ENCODE assay signal across 23 mouse cellular contexts in the genomic region with DNA sequence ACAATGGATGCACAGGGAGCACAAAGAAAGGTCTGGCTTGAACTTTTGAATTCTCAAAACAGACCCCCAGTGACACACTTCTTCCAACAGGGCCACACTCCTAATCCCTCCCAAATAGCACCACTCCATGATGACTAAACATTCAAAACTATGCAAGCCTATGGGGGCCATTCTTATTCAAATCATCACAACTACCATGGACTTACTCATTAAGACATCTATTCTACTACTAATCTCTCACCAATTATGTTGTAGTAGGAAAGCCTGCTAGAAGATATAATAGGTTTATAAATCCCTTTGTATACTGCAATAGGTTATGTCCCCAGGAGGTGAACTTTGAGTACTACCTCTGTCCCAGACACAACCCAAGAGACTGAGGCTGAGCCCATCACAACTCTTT.
"Had no signal": no experiment of that assay in that cellular context is flagged by ENCODE, and none has a peak within 500 bp of the region (broad histone marks: within the 10 kb centered on the region; RNA-seq: fewer than 3 reads in every experiment).

No protein-coding gene starts in this region.

- H3K9ac ChIP-seq: kidney, embryonic 15.5 days; limb, embryonic 13.5 days; liver, embryonic 12.5 days; liver, embryonic 15.5 days; lung, embryonic 15.5 days; neural tube, embryonic 13.5 days; stomach, embryonic 15.5 days had no signal

- H3K27me3 ChIP-seq: kidney, embryonic 15.5 days; limb, embryonic 13.5 days; liver, embryonic 12.5 days; liver, embryonic 15.5 days; lung, embryonic 15.5 days; megakaryocyte, embryonic 14.5 days; neural tube, embryonic 13.5 days; stomach, embryonic 15.5 days had no signal

- H3K4me2 ChIP-seq: kidney, embryonic 15.5 days; limb, embryonic 13.5 days; liver, embryonic 12.5 days; liver, embryonic 15.5 days; lung, embryonic 15.5 days; neural tube, embryonic 13.5 days; stomach, embryonic 15.5 days had no signal

- H3K27ac ChIP-seq: kidney, embryonic 15.5 days; limb, embryonic 10.5 days; limb, embryonic 13.5 days; liver, embryonic 12.5 days; liver, embryonic 15.5 days; lung, embryonic 15.5 days; midbrain, embryonic 10.5 days; neural tube, embryonic 13.5 days; stomach, embryonic 15.5 days had no signal

- H3K4me3 ChIP-seq: kidney, embryonic 15.5 days; limb, embryonic 10.5 days; limb, embryonic 13.5 days; liver, embryonic 12.5 days; liver, embryonic 15.5 days; lung, embryonic 15.5 days; megakaryocyte, embryonic 14.5 days; midbrain, embryonic 10.5 days; myocyte; neural tube, embryonic 13.5 days; stomach, embryonic 15.5 days had no signal

- ATAC-seq: liver, embryonic 12.5 days had no signal

- DNase-seq: kidney, adult 8-10 months; kidney, postnatal 10 days; kidney, postnatal 36 days; layer of hippocampus, adult 9-11 months; liver; lung, adult 18-20 months; lung, postnatal 10 days; lung, postnatal 36 days; retina, postnatal 1 day; right cerebral cortex, postnatal 25 days; spleen, adult 18-20 months; thymus, postnatal 25 days had no signal

- H3K4me1 ChIP-seq: kidney, embryonic 15.5 days; limb, embryonic 10.5 days; limb, embryonic 13.5 days; liver, embryonic 12.5 days; liver, embryonic 15.5 days; lung, embryonic 15.5 days; megakaryocyte, embryonic 14.5 days; midbrain, embryonic 10.5 days; neural tube, embryonic 13.5 days; stomach, embryonic 15.5 days had no signal

- H3K36me3 ChIP-seq: kidney, embryonic 15.5 days; limb, embryonic 10.5 days; limb, embryonic 13.5 days; liver, embryonic 12.5 days; liver, embryonic 15.5 days; lung, embryonic 15.5 days; midbrain, embryonic 10.5 days; neural tube, embryonic 13.5 days; stomach, embryonic 15.5 days had no signal

- H3K9me3 ChIP-seq: kidney, embryonic 15.5 days; limb, embryonic 10.5 days; limb, embryonic 13.5 days; liver, embryonic 12.5 days; liver, embryonic 15.5 days; lung, embryonic 15.5 days; megakaryocyte, embryonic 14.5 days; midbrain, embryonic 10.5 days; neural tube, embryonic 13.5 days; stomach, embryonic 15.5 days had no signal
